Mouse (Mus musculus): Measurements from ENCODE around the gene Amph. TPM values are rescaled to one million over a fixed set of nuclear protein-coding genes. Genes with fewer than 3 reads are reported as not detected.
"Not testable (repeated sequence)": the region's sequence is repeated elsewhere in the genome, so short reads cannot be mapped to it uniquely, and the experiment has no call there.

Amph gene
- total RNA-seq, 1 experiment from 2014 or later, result 5.9 TPM

- no peak for DNase-seq
These were observed 77.9 kb downstream of the Amph start for GRCm38 (mm10) chr13:19025906-19026305.

DNA sequence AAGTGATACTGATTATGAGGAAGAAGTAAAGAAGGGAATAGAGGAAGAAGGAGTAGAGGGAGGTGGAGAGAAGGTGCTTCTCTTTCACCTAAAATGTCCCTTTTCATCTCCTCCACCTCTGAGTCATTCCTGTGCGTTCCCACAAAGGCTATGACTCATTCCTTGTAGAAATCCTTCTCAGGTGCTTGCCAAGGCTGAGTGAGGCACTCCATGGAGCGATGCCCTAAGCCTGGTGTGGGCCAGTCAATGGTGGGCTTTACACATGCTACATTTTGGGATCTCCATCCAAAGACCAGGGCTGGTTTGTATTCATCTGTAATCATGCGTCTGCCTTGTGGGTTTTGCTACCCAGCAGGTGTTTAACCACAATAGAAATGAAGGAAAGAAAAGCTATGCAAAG lies 78.9 kb downstream of the Amph start:
- DNase-seq, result no peak

DNA sequence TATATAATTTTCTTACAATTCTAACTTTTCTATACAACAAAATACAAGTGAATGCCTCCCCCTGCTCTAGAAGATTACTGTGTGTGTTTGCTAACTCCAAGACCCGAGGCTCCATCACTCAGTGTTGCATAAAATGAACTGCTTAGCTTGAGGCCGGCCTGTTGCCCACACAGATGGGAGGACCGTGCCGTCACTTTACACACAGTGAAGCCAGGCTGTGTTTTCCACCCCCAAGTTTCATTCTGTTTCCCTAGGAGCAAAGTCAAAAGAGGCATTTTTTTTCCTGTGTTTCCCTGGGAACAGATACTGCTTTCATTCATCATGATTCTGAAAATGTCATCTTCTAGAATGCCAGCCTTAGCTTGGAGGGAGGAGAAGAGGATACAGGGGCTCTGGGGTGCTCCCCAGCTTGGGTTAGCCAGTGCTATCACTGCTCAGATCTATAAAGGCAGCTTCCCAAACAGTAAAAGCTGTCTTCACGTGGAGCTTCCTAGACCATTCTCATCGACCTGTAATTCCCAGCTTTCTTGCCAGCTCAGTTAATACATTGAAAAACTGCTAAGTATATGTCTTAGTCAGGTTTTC lies 79.9 kb downstream of the Amph start:
- no peak for DNase-seq

DNA sequence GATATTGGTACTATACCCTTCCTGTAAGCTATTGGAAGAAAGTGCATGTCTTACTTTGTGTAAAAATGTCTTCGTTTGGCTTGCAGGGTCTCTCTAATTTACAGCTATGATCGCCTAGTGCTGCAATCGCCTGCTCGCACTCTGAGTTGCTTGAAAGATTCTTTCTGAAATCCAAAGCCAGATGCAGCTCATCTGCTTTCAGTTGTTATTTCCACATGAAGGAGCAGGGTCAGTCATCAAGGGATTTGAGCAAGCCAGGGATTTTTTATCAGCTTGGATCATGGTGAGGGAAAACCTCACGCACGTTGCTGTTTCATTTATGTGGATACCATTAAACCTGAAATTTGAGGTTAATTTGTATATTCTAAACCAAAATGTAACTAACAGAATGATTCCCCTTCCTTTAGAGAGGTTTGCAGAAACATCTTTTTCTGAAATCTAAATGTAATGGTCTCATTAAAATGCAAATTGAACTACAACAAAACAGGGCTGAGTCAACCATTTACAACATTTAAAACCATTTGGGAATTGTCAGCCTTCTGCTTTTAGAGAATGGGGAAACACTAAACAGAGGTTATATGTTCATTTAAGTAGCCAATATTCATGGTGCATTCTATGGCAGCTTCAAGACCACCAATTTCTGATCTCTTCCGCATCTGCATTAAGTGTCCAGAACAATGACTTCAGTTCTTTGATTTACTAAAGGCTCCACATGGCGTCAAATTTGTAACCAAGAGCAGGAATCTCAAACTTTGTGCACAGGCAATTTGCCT lies 84.1 kb downstream of the Amph start:
- DNase-seq, result no peak

DNA sequence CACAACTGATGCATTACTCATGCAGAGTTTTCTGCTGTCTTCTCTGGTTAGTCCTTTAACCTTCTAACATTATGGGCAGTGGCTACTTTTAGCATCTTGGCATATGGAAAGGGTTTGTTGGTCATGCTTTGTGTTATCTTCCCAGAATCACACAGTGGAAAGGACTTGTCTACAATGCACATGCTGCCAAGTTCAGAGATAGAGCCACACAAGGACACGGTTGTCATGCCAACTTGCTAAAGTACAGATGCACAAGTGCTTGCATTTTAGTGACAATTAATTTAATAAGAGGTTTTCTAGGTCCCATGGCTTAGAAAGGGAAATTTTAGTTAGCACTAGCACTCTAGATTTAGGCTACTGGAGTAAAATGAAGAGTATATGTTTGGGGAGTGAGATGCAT lies 104.1 kb downstream of the Amph start:
- no peak for DNase-seq

- no peak for DNase-seq
These were observed 106.5 kb downstream of the Amph start for GRCm38 (mm10) chr13:19054504-19054903.

GRCm38 (mm10) chr13:19072261-19072660 lies 124.3 kb downstream of the Amph start:
- DNase-seq, result peak; percentile 6

DNA sequence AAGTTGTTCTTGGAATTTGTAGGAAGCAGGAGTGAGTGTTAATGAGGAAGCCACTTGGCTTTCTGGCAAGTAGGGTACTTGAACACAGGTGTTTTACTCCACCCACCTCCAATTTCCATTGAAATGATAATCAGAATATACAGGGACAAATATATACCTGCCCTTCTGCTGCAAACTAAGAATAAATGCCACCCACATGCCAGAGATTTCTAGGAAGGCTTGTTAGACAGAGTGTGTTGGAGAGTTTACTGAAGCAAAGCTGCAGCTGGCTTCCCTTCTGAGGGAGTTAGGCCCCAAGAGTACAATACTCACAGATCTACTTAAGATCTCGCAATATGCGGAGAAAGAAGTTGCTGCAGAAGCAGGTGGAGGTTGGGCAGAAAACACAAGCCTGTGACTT lies 129.4 kb downstream of the Amph start:
- DNase-seq, result no peak

DNA sequence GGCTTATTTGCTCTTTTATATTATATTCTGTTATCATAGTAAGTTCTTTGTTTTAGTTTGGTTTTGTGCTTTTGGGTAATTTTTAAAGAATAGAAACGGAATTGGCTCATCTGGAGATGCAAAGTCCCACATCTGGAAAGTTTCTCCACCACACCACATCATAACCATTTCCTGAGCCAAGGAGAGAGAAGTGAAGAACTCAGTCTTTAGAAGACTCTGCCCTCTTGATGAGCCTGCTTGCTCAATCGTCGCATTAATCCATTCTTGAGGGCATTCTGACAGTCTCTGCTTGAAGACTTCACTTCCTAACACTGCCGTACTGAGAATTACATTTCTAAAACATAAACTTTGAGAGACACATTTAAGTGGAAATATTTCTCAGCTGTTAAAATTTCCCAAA lies 133.9 kb downstream of the Amph start:
- no peak for DNase-seq

DNA sequence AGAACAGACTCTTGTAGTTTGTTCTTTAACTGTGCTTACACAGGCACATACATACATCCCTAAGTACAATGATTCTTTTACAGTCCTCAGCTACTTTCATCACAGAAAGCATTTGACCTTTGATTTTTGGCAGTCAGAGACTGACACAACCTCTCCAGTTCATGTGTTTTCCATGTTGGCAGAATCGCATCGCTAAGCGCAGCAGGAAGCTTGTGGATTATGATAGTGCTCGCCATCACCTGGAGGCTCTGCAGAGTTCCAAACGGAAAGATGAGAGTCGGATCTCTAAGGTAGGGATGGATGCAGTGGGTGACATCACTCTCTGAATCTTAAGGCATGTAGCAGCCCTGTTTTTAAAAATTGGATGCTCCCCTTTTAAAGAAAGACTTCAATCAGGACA lies 146.6 kb downstream of the Amph start:
- no peak for DNase-seq

- DNase-seq, result no peak
These were observed 149.1 kb downstream of the Amph start for GRCm38 (mm10) chr13:19097117-19097516.

- DNase-seq, result no peak
These were observed 153.9 kb downstream of the Amph start for GRCm38 (mm10) chr13:19101889-19102402.

GRCm38 (mm10) chr13:19106418-19106817 lies 158.4 kb downstream of the Amph start:
- DNase-seq, result no peak

DNA sequence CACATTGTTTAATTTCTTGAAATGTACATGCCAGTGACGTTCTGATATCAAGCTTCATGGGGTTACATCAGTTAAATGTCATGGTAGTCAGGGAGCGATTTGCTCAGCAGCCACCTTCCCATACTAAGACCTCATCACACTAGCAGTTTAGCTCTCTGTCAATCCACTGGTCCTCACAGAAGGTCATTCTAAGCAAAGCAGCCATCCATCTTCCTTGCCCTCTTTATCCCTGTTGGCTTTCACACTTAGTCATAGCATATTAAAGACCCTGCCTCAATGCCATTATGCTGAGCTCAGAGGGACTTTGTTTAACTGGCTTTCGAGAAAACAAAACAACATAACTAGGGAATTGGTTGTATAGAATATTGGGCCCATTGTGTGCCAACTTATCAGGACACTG lies 161.3 kb downstream of the Amph start:
- DNase-seq, result no peak

- DNase-seq, result no peak
These were observed 165.3 kb downstream of the Amph start for GRCm38 (mm10) chr13:19113034-19113922.

DNA sequence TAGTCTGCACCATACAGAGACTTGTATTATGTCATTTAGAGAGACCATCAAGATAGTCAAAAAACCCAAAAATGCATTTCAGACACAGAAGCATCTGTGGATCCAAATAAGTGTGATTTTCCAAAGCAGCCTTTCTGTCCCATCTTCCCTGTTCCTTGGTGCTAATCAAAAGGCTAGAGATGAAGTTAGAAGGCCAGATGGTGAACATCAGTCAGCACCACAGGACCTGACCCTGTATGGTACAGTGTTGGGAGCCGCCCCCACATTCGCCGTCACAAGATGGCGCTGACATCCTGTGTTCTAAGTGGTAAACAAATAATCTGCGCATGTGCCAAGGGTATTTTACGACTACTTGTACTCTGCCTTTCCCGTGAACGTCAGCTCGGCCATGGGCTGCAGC lies 166.8 kb downstream of the Amph start:
- DNase-seq, result not testable (repeated sequence)

GRCm38 (mm10) chr13:19126912-19127552 lies 179.0 kb downstream of the Amph start:
- no peak for DNase-seq

DNA sequence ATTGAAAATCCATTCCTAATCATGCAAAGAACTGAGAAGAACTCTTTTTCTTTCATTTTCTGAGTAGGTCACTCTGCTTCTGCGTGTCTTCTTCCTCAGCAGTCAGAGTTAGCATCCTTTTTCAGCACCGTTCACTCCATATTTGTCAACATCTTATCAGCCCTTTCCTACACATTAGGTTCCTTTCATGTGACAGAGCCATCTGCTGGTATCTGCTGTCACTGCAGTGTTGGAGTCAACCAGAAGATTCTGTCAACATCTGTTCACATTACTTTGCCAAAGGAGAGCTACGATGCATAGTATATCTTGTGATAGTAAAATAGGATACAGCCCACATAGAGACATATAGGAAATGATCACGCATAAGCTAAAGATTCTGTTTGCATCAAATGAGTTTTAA lies 185.8 kb downstream of the Amph start:
- peak; percentile 46 for DNase-seq

DNA sequence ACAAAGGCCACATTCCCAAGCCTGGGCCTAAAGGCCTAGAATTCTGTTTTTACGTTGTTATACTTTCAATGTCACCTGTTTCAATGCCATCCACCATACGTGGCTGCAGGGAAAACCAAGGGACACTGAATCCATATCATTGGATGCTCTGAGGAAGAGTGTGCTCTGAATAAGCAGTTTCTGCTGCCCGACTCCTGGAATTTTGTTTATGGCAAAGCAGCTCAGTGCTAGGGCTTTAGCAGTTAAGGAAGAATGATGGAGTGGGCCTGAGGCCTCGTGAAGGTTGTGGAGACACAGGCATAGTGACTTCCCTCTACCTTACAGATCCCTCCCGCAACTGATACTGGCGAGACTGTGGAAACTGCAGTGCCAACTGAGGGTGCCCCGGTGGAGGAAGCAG lies 189.2 kb downstream of the Amph start:
- no peak for DNase-seq

GRCm38 (mm10) chr13:19137932-19138331 lies 189.9 kb downstream of the Amph start:
- no peak for DNase-seq

DNA sequence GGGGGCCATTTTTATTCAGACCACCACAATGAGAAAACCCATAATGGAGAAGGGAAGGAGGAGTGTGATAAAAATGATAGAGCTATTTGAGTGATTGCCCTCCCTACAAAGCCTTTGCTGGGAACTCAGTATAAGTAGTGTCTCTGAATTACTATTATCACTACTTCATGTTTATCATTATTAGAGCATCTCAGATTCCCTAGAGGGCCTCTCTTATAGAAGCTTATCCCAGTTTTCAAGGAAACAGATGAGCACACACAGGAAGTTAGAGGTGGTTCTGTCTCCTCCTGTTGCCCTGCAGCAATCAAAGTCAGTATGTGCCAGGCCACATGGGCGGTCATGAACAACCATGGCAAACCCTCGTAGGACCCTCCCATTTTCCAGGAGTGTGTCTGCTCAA lies 190.5 kb downstream of the Amph start:
- no peak for DNase-seq

GRCm38 (mm10) chr13:19139104-19139503 lies 191.1 kb downstream of the Amph start:
- DNase-seq, result no peak

Data from adrenal gland, postnatal 14 days (tissue).